In genomic region chr15:80083740-80084139, GRCm38 (mm10) we compare ENCODE assay signal across 8 mouse cellular contexts. TPM values are rescaled to one million over a fixed set of nuclear protein-coding genes. Genes with fewer than 3 reads are reported as not detected.
DNase-seq lines count a peak whose midpoint lies in the region; ATAC-seq and TF ChIP-seq lines count a peak whose summit lies in the region.

No protein-coding gene starts in this region.

- peak overlapping the region; percentile 90 for H3K4me3 ChIP-seq in cerebellum, adult 2 months (replicated peaks; ENCODE audit: insufficient read depth, low read depth, low read length)
- peak overlapping the region; percentile 44 for H3K4me3 ChIP-seq in thymus, adult 2 months (ENCODE audit: control insufficient read depth, insufficient read depth, low read length)
- peak overlapping the region; percentile 87 for H3K4me3 ChIP-seq in liver, embryonic 13.5 days (replicated peaks)

- no peak for ATAC-seq in liver, embryonic 13.5 days (ENCODE audit: low read depth)

- TF ChIP-seq POLR2A in cerebellum, adult 2 months (IDR thresholded peaks at IDR 0.05; ENCODE audit: borderline replicate concordance, insufficient read depth, low read length), result no peak
- TF ChIP-seq POLR2A in thymus, adult 2 months (IDR thresholded peaks at IDR 0.05; ENCODE audit: control insufficient read depth, extremely low read depth, insufficient read depth, low read length, poor library complexity), result no peak

- H3K9me3 ChIP-seq in liver, embryonic 13.5 days (replicated peaks), result peaks cover 4% of the 10 kb centered on the region; the same call in 1 of the 2 replicates

- under 1% methylated on average over 12 of the region's 12 CpGs for WGBS in cerebellum, adult 2 months
- 2% methylated on average over 12 of the region's 12 CpGs for WGBS in thymus, adult 2 months
- 1% methylated on average over 12 of the region's 12 CpGs for WGBS in liver, embryonic 13.5 days (ENCODE audit: insufficient replicate concordance)

- H3K27me3 ChIP-seq in cerebellum, adult 2 months (ENCODE audit: control insufficient read depth, insufficient read depth, low read length), result no peaks in the 10 kb centered on the region
- H3K27me3 ChIP-seq in thymus, adult 2 months (ENCODE audit: control insufficient read depth, insufficient read depth, low read length), result no peaks in the 10 kb centered on the region
- H3K27me3 ChIP-seq in liver, embryonic 13.5 days, result no peaks in the 10 kb centered on the region

- peak overlapping the region; percentile 90 for H3K4me2 ChIP-seq in liver, embryonic 13.5 days

- H3K9ac ChIP-seq in liver, embryonic 13.5 days, result peak overlapping the region; percentile 78

- H3K27ac ChIP-seq in cerebellum, adult 2 months (ENCODE audit: insufficient read depth, low read length), result peak overlapping the region; percentile 95
- H3K27ac ChIP-seq in thymus, adult 2 months (ENCODE audit: control insufficient read depth, insufficient read depth, low read length), result peak overlapping the region; percentile 77
- H3K27ac ChIP-seq in liver, embryonic 13.5 days, result peak overlapping the region; percentile 96

- DNase-seq in cerebellum, adult 2 months, result no peak
- DNase-seq in cerebellum, adult 18-20 months, result no peak
- DNase-seq in thymus, adult 2 months, result no peak
- no peak for DNase-seq in thymus, postnatal 14 days
- DNase-seq in liver, embryonic 13.5 days, result no peak
- DNase-seq in urinary bladder, postnatal 10 days (ENCODE audit: low spot score), result no peak
- no peak for DNase-seq in thymus, adult 18-20 months
- no peak for DNase-seq in ovary, adult 18-20 months (ENCODE audit: low spot score)

- no peak for TF ChIP-seq CTCF in cerebellum, adult 2 months (IDR thresholded peaks at IDR 0.05; ENCODE audit: borderline replicate concordance, insufficient read depth, low read depth, low read length)
- TF ChIP-seq CTCF in thymus, adult 2 months (IDR thresholded peaks at IDR 0.05; ENCODE audit: borderline replicate concordance, control insufficient read depth, extremely low read depth, insufficient read depth, low read length, poor library complexity), result no peak

- peaks cover 34% of the 10 kb centered on the region for H3K36me3 ChIP-seq in thymus, adult 2 months (ENCODE audit: control insufficient read depth, insufficient read depth, low read length)
- peaks cover 39% of the 10 kb centered on the region for H3K36me3 ChIP-seq in liver, embryonic 13.5 days

- H3K4me1 ChIP-seq in cerebellum, adult 2 months (ENCODE audit: control insufficient read depth, insufficient read depth, low read length), result no peaks in the 10 kb centered on the region
- H3K4me1 ChIP-seq in thymus, adult 2 months (replicated peaks; ENCODE audit: control insufficient read depth, insufficient read depth, low read length), result peaks cover 15% of the 10 kb centered on the region
- H3K4me1 ChIP-seq in liver, embryonic 13.5 days (replicated peaks), result peaks cover 61% of the 10 kb centered on the region

RNA-seq across cellular contexts. Expression of gene Syngr1, which starts 7.4 kb away (rescaled TPM):
- polyA plus RNA-seq in cerebellum, adult 2 months (2012; rRNA removed), result 448 and 455 TPM in 2 replicates
- polyA plus RNA-seq in thymus, adult 2 months (2012; rRNA removed), result 91.8 and 121 TPM in 2 replicates
- polyA plus RNA-seq in liver, embryonic 13.5 days (2015; fragmentation: Nextera tagmentation; extraction: Ambion mirVana), result 16.0 and 20.5 TPM in 2 replicates

RNA-seq across cellular contexts. Expression of gene Rpl3, which starts 7.9 kb away (rescaled TPM):
- 678 and 692 TPM in 2 replicates for polyA plus RNA-seq in cerebellum, adult 2 months (2012; rRNA removed)
- 627 and 715 TPM in 2 replicates for polyA plus RNA-seq in thymus, adult 2 months (2012; rRNA removed)
- polyA plus RNA-seq in liver, embryonic 13.5 days (2015; fragmentation: Nextera tagmentation; extraction: Ambion mirVana), result 807 and 835 TPM in 2 replicates

RNA-seq across cellular contexts. Expression of gene Tab1, which starts 49.2 kb away (rescaled TPM):
- polyA plus RNA-seq in cerebellum, adult 2 months (2012; rRNA removed), result 50.0 and 50.2 TPM in 2 replicates
- 53.8 and 61.0 TPM in 2 replicates for polyA plus RNA-seq in thymus, adult 2 months (2012; rRNA removed)
- polyA plus RNA-seq in liver, embryonic 13.5 days (2015; fragmentation: Nextera tagmentation; extraction: Ambion mirVana), result 12.5 and 12.9 TPM in 2 replicates
